ENCODE assay signal across 23 mouse cellular contexts in genomic region chr11:69610899-69611298, GRCm38 (mm10). TPM values are rescaled to one million over a fixed set of nuclear protein-coding genes. Genes with fewer than 3 reads are reported as not detected.
"Had no signal": no experiment of that assay in that cellular context is flagged by ENCODE, and none has a peak within 500 bp of the region (broad histone marks: within the 10 kb centered on the region; RNA-seq: fewer than 3 reads in every experiment).

No protein-coding gene starts in this region.

- DNase-seq: kidney, adult 11 months; kidney, adult 9 months; kidney, postnatal 36 days; lung, embryonic 14.5 days; lung, postnatal 10 days; lung, postnatal 4 days; retina, postnatal 1 day; right cerebral cortex, postnatal 25 days; thymus, adult 18-20 months; thymus, postnatal 14 days had no signal

- H3K9me3 ChIP-seq: limb, embryonic 15.5 days; liver, embryonic 12.5 days; midbrain, embryonic 15.5 days had no signal

- H3K27ac ChIP-seq: kidney, postnatal 0 days; limb, embryonic 15.5 days; midbrain, embryonic 15.5 days had no signal

- ATAC-seq: liver, embryonic 12.5 days; midbrain, embryonic 15.5 days had no signal

- H3K27me3 ChIP-seq: limb, embryonic 15.5 days had no signal

- H3K4me3 ChIP-seq: limb, embryonic 15.5 days; liver, embryonic 12.5 days; midbrain, embryonic 15.5 days had no signal

- H3K4me2 ChIP-seq: limb, embryonic 15.5 days; liver, embryonic 12.5 days; lung, embryonic 14.5 days; midbrain, embryonic 11.5 days; midbrain, embryonic 15.5 days had no signal

- H3K36me3 ChIP-seq: limb, embryonic 15.5 days; liver, embryonic 12.5 days; midbrain, embryonic 15.5 days had no signal

- H3K9ac ChIP-seq: limb, embryonic 15.5 days; liver, embryonic 12.5 days; lung, embryonic 14.5 days; midbrain, embryonic 15.5 days had no signal

RNA-seq across cellular contexts. Expression of gene Shbg, which starts 6.8 kb away (rescaled TPM):
- total RNA-seq: layer of hippocampus, adult 18-20 months; layer of hippocampus, postnatal 14 days; left cerebral cortex, adult 18-20 months; left cerebral cortex, postnatal 10 days; megakaryocyte, adult 5-6 weeks had no signal
- polyA plus RNA-seq: limb, embryonic 11.5 days; limb, embryonic 15.5 days; lung, embryonic 14.5 days; midbrain, embryonic 11.5 days; midbrain, embryonic 15.5 days; neural tube, embryonic 14.5 days; small intestine, adult 2 months had no signal

RNA-seq across cellular contexts. Expression of gene Sat2, which starts 10.9 kb away (rescaled TPM):
- total RNA-seq: megakaryocyte, adult 5-6 weeks had no signal
